Mouse (Mus musculus) liver, adult 2 months (tissue): ENCODE measurements around the gene Brca2.

ENCODE experiments used
- CTCF ChIP-seq: fragments of 200-500 bp; IDR thresholded peaks from 2 replicates; pipeline ENCODE4 v1.5.1; 2011; ENCODE audit warnings: low read depth, low read length, control low read depth
- POLR2A ChIP-seq: fragments of 200-500 bp; IDR thresholded peaks from 2 replicates; pipeline ENCODE4 v1.6.1; 2011; ENCODE audit warnings: low read length, control low read depth; ENCODE audit not compliant: insufficient read depth; ENCODE audit errors: extremely low read depth

DNA sequence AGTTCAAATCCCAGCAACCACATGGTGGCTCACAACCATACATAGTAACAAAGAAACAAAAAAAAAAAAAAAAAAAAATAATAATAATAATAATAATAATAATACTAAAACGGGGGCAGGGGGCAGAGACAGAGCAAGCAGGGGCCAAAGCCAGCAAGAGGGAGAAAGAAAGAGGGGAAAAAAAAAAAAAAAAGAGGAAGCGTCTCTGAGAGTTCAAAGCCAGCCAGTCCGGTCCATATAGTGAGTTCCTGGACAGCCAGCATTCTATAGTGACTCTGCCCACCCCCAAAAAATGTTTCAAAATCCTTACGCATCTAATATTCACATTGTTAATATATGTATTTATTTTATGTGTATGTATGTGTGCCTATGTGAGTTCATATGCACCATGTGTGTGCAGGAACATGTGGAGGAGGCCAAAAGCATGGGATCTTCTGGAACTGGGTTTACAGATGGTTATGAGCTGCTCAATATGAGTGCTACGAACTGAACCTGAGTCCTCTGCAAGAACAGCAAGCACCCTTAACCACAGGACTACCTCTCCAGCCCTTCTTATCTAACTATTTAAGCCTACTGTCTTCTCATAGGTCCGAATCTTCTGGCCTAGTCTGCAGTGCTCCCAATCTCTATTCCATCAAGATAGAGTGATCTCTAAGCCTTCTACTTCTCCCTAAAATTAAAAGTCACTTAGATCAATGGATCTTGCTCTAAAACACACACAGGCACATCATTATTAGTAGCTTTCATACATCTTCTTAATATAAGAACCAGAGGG is 11.8 kb upstream of the Brca2 start:
- no peak for TF ChIP-seq CTCF
- TF ChIP-seq POLR2A, result no peak
